Mouse (Mus musculus): ENCODE measurements around the gene Tmem125.
"Not testable (repeated sequence)": the region's sequence is repeated elsewhere in the genome, so short reads cannot be mapped to it uniquely, and the experiment has no call there.

Gene Tmem125

GRCm38 (mm10) chr4:118535610-118536009 is 8.2 kb downstream of the Tmem125 start:
- no peak for DNase-seq (ENCODE audit: low spot score)

DNA sequence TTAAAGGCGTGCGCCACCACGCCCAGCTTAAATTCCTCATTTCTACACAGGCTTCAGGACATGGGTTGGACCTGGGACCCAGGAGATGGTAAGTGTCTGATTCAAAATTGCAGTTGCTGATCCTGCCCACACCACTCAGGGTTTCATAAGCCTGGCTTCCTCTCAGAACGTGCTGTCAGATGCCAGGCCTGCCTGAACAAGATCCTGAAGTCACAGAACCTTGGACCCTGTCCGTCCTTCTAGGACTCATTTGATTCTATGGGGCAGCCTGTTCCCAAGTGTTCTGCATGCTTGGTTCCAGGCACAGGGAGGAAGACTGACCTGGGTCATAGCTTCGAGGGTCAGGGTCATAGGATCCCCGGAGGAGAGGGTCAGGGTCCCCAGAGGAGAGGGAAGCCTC is 10.2 kb downstream of the Tmem125 start:
- DNase-seq (ENCODE audit: low spot score) = no peak

DNA sequence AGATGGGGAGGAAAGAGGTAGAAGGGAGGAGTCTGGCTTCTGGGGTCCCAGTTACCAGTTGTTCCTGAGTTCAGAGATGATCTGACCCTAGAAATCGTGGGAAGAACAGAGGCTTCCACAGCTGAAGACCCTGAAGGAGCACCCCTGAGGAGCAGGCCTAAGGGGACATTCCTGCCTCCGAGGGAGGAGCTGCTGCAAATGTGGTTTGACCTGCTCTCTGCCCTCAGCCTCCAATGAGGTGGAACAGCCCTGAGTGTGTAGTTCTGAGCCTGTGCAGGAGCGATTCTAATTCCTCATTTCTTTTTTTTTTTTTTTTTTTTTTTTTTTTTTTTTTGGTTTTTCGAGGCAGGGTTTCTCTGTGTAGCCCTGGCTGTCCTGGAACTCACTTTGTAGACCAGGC is 10.7 kb downstream of the Tmem125 start:
- DNase-seq (ENCODE audit: low spot score) = no peak

GRCm38 (mm10) chr4:118532663-118533062 is 11.2 kb downstream of the Tmem125 start:
- no peak for DNase-seq (ENCODE audit: low spot score)

- DNase-seq (ENCODE audit: low spot score) = no peak
These were observed 16.1 kb downstream of the Tmem125 start for GRCm38 (mm10) chr4:118527720-118528119.

DNA sequence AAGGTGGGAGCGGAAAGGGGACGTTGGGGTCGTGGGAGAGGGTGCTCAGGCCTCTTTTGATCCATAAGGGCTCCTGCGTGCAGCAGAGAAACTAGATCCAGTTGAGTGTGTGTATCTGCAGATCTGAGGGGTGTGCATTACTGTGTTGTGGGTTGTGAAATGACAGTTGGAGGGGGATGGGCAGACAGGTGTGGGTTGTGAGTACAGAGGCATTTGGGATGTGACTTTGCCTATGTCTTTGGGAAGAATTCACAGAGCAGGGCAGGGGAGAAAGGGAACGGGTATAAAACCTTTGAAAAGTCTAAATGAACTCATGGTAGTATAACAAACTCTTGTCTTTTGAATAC is 16.5 kb downstream of the Tmem125 start:
- no peak for DNase-seq (ENCODE audit: low spot score)

GRCm38 (mm10) chr4:118526408-118527334 is 17.2 kb downstream of the Tmem125 start, which contains the start of gene 2610528J11Rik:
2610528J11Rik (plus strand) TSS chr4:118526999.
- DNase-seq (ENCODE audit: low spot score) = peak; percentile 82

GRCm38 (mm10) chr4:118525779-118526178 is 18.1 kb downstream of the Tmem125 start:
- no peak for DNase-seq (ENCODE audit: low spot score)

GRCm38 (mm10) chr4:118523976-118524375 is 19.9 kb downstream of the Tmem125 start:
- DNase-seq (ENCODE audit: low spot score) = no peak

- DNase-seq (ENCODE audit: low spot score) = no peak
These were observed 21.6 kb downstream of the Tmem125 start for GRCm38 (mm10) chr4:118522248-118522647.

DNA sequence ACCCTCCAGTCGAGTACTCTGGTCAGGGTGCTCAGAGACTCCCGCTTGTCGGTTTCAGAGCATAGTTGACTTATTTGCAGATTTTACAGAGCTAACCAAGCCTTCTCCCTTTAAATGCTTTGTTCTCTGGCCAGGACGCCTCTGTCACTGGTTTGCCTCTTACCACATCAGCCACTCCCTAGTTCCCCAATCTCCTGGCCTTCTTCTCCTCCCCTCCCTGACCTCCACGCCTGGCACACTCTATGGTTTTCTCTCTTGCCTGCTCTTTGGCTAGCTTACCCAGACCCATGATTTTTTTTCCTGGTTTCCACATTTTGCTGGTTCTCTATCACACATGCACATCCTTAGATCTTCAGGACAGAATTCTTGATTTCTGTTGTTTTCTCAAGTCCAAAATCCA is 25.6 kb downstream of the Tmem125 start:
- peak; percentile 28 for DNase-seq (ENCODE audit: low spot score)

- peak; percentile 24 for DNase-seq (ENCODE audit: low spot score)
These were observed 26.2 kb downstream of the Tmem125 start for GRCm38 (mm10) chr4:118517497-118518146.

- peak; percentile 51 for DNase-seq (ENCODE audit: low spot score)
These were observed 26.9 kb downstream of the Tmem125 start for GRCm38 (mm10) chr4:118516699-118517496.

- DNase-seq (ENCODE audit: low spot score) = peak; percentile 23
These were observed 34.8 kb downstream of the Tmem125 start for GRCm38 (mm10) chr4:118509050-118509449.

GRCm38 (mm10) chr4:118507171-118507570 is 36.7 kb downstream of the Tmem125 start:
- DNase-seq (ENCODE audit: low spot score) = not testable (repeated sequence)

- DNase-seq (ENCODE audit: low spot score) = peak; percentile 51
These were observed 38.3 kb downstream of the Tmem125 start for GRCm38 (mm10) chr4:118505551-118505950.

GRCm38 (mm10) chr4:118500792-118501191 is 43.1 kb downstream of the Tmem125 start:
- DNase-seq (ENCODE audit: low spot score) = peak; percentile 14

GRCm38 (mm10) chr4:118500171-118500724 is 43.6 kb downstream of the Tmem125 start:
- DNase-seq (ENCODE audit: low spot score) = no peak
